Mouse (Mus musculus) forebrain, embryonic 12.5 days (tissue): Measurements from ENCODE around the gene Dcbld2. TPM values are rescaled to one million over a fixed set of nuclear protein-coding genes. Genes with fewer than 3 reads are reported as not detected.

Experiments
- ATAC-seq: fragments of 200-750 bp; cut with Nextera tagmentation; 2 replicates; pipeline ENCODE4 v1.8.0; 2017; ENCODE audit warnings: moderate TSS enrichment; ENCODE audit not compliant: low FRiP score
- H3K27ac ChIP-seq: fragments of 300-500 bp; sonication (generic); 2 replicates; pipeline ENCODE4 v1.5.1; 2016; ENCODE audit warnings: mild to moderate bottlenecking
- H3K27me3 ChIP-seq: fragments of 300-500 bp; sonication (generic); 2 replicates; pipeline ENCODE4 v1.6.1; 2016; ENCODE audit warnings: mild to moderate bottlenecking
- H3K36me3 ChIP-seq: fragments of 300-500 bp; sonication (generic); replicated peaks from 2 replicates; pipeline ENCODE4 v1.6.1; 2016; ENCODE audit warnings: mild to moderate bottlenecking
- H3K4me1 ChIP-seq: fragments of 300-500 bp; sonication (generic); 2 replicates; pipeline ENCODE4 v1.6.1; 2016
- H3K4me2 ChIP-seq: fragments of 300-500 bp; sonication (generic); 2 replicates; pipeline ENCODE4 v1.6.1; 2016; ENCODE audit warnings: mild to moderate bottlenecking, moderate library complexity
- H3K4me3 ChIP-seq: fragments of 300-500 bp; sonication (generic); replicated peaks from 2 replicates; pipeline ENCODE4 v1.5.1; 2016; ENCODE audit warnings: mild to moderate bottlenecking
- H3K9ac ChIP-seq: fragments of 300-500 bp; sonication (generic); 2 replicates; pipeline ENCODE4 v1.6.1; 2016; ENCODE audit warnings: mild to moderate bottlenecking
- H3K9me3 ChIP-seq: fragments of 300-500 bp; sonication (generic); 2 replicates; pipeline ENCODE4 v1.6.1; 2016
- WGBS: fragments of 180-500 bp; shearing (Covaris S2); methylation state at CpG from one replicate; pipeline ENCODE4 v1.1.7; 2016; 5-methylcytosine and 5-hydroxymethylcytosine counted together
- polyA plus RNA-seq: library from polyadenylated mRNA; unstranded; fragments of >200 nt; fragmentation: Nextera tagmentation; extraction: Ambion mirVana; gene quantifications from 2 replicates; pipeline ENCODE4 v1.2.1, GENCODE M21; 2016

Dcbld2 gene
- polyA plus RNA-seq, 1 experiment from 2014 or later, result 9.0 TPM

- Histone ChIP-seq H3K27me3 (no peaks in the 10 kb centered on the region), H3K36me3 (peaks cover 4% of the 10 kb centered on the region), H3K9me3 (peaks cover 7% of the 10 kb centered on the region; the same call in 1 of the 2 replicates), H3K4me3 (no peak overlapping the region), H3K9ac (no peak overlapping the region), H3K4me1 (no peaks in the 10 kb centered on the region), H3K4me2 (no peak overlapping the region), H3K27ac (no peak overlapping the region)
- ATAC-seq, result no peak
- 89% methylated on average over 3 of the region's 3 CpGs for WGBS
Observed at GRCm38 (mm10) chr16:58475544-58476154, 67.4 kb downstream of the Dcbld2 start.

- peaks cover 4% of the 10 kb centered on the region for H3K36me3 ChIP-seq
- H3K27me3 ChIP-seq, result no peaks in the 10 kb centered on the region
- H3K9me3 ChIP-seq, result peaks cover 7% of the 10 kb centered on the region; the same call in 1 of the 2 replicates
- H3K27ac ChIP-seq, result no peak overlapping the region
- H3K9ac ChIP-seq, result no peak overlapping the region
- no peak for ATAC-seq
- no peak overlapping the region for H3K4me2 ChIP-seq
- H3K4me1 ChIP-seq, result no peaks in the 10 kb centered on the region
- no peak overlapping the region for H3K4me3 ChIP-seq
- WGBS, result 85% methylated on average over 2 of the region's 2 CpGs
Observed at GRCm38 (mm10) chr16:58476363-58476762, 68.1 kb downstream of the Dcbld2 start.

GRCm38 (mm10) chr16:58479898-58480448 is 71.7 kb downstream of the Dcbld2 start:
- Histone ChIP-seq H3K27me3 (no peaks in the 10 kb centered on the region), H3K9ac (no peak overlapping the region), H3K9me3 (peaks cover 7% of the 10 kb centered on the region; the same call in 1 of the 2 replicates), H3K4me3 (no peak overlapping the region), H3K4me2 (no peak overlapping the region), H3K27ac (no peak overlapping the region), H3K4me1 (no peaks in the 10 kb centered on the region), H3K36me3 (no peaks in the 10 kb centered on the region)
- WGBS, result 85% methylated on average over 4 of the region's 4 CpGs
- ATAC-seq, result no peak

- no peak for ATAC-seq
- no peaks in the 10 kb centered on the region for H3K36me3 ChIP-seq
- H3K9ac ChIP-seq, result no peak overlapping the region
- no peaks in the 10 kb centered on the region for H3K27me3 ChIP-seq
- WGBS, result 86% methylated on average over 9 of the region's 9 CpGs
- no peak overlapping the region for H3K4me3 ChIP-seq
- H3K4me1 ChIP-seq, result no peaks in the 10 kb centered on the region
- H3K9me3 ChIP-seq, result peaks cover 7% of the 10 kb centered on the region; the same call in 1 of the 2 replicates
- H3K27ac ChIP-seq, result no peak overlapping the region
- H3K4me2 ChIP-seq, result no peak overlapping the region
Observed at GRCm38 (mm10) chr16:58481219-58481905, 73.1 kb downstream of the Dcbld2 start.

GRCm38 (mm10) chr16:58481906-58482270 is 73.6 kb downstream of the Dcbld2 start:
- no peak for ATAC-seq
- Histone ChIP-seq H3K9ac (no peak overlapping the region), H3K4me3 (no peak overlapping the region), H3K4me1 (no peaks in the 10 kb centered on the region), H3K36me3 (no peaks in the 10 kb centered on the region), H3K4me2 (no peak overlapping the region), H3K27me3 (no peaks in the 10 kb centered on the region), H3K27ac (no peak overlapping the region), H3K9me3 (peaks cover 7% of the 10 kb centered on the region; the same call in 1 of the 2 replicates)
- WGBS, result 96% methylated on average over 5 of the region's 5 CpGs

- H3K27ac ChIP-seq, result no peak overlapping the region
- no peaks in the 10 kb centered on the region for H3K27me3 ChIP-seq
- H3K4me2 ChIP-seq, result no peak overlapping the region
- no peaks in the 10 kb centered on the region for H3K36me3 ChIP-seq
- peaks cover 7% of the 10 kb centered on the region; the same call in 1 of the 2 replicates for H3K9me3 ChIP-seq
- H3K4me3 ChIP-seq, result no peak overlapping the region
- ATAC-seq, result no peak
- no peak overlapping the region for H3K9ac ChIP-seq
- H3K4me1 ChIP-seq, result no peaks in the 10 kb centered on the region
- WGBS, result 73% methylated on average over 3 of the region's 3 CpGs
Observed at GRCm38 (mm10) chr16:58482296-58482695, 74.1 kb downstream of the Dcbld2 start.

GRCm38 (mm10) chr16:58487861-58488260 is 79.6 kb downstream of the Dcbld2 start:
- H3K27me3 ChIP-seq, result no peaks in the 10 kb centered on the region
- H3K9me3 ChIP-seq, result no peaks in the 10 kb centered on the region
- H3K36me3 ChIP-seq, result no peaks in the 10 kb centered on the region
- H3K4me3 ChIP-seq, result no peak overlapping the region
- no peak overlapping the region for H3K9ac ChIP-seq
- 88% methylated on average over 6 of the region's 6 CpGs for WGBS
- ATAC-seq, result no peak
- H3K4me1 ChIP-seq, result no peaks in the 10 kb centered on the region
- H3K4me2 ChIP-seq, result no peak overlapping the region
- H3K27ac ChIP-seq, result no peak overlapping the region

- H3K27ac ChIP-seq, result no peak overlapping the region
Observed at GRCm38 (mm10) chr16:58496791-58497190, 88.5 kb downstream of the Dcbld2 start.

GRCm38 (mm10) chr16:58497886-58498713 is 89.9 kb downstream of the Dcbld2 start:
- WGBS, result 81% methylated on average over 9 of the region's 9 CpGs
- H3K27ac ChIP-seq, result no peak overlapping the region; the same call in 1 of the 2 replicates
- no peak for ATAC-seq

More at GRCm38 (mm10) chr16:58496791-58497190, 88.5 kb downstream of the Dcbld2 start:
- no peak overlapping the region for H3K4me3 ChIP-seq
- ATAC-seq, result no peak
- H3K27me3 ChIP-seq, result peaks cover 4% of the 10 kb centered on the region; the same call in 1 of the 2 replicates
- H3K9ac ChIP-seq, result no peak overlapping the region
- no peaks in the 10 kb centered on the region for H3K9me3 ChIP-seq
- peaks cover 19% of the 10 kb centered on the region for H3K4me1 ChIP-seq
- H3K36me3 ChIP-seq, result no peaks in the 10 kb centered on the region
- no peak overlapping the region for H3K4me2 ChIP-seq

GRCm38 (mm10) chr16:58499172-58499584 is 90.9 kb downstream of the Dcbld2 start:
- WGBS, result 58% methylated on average over 1 of the region's 1 CpGs
- H3K4me2 ChIP-seq, result no peak overlapping the region
- H3K4me1 ChIP-seq, result peaks cover 23% of the 10 kb centered on the region
- H3K9ac ChIP-seq, result no peak overlapping the region
- H3K4me3 ChIP-seq, result no peak overlapping the region
- H3K9me3 ChIP-seq, result no peaks in the 10 kb centered on the region
- no peak overlapping the region for H3K27ac ChIP-seq
- no peaks in the 10 kb centered on the region for H3K36me3 ChIP-seq
- ATAC-seq, result no peak; the same call in 1 of the 2 replicates
- H3K27me3 ChIP-seq, result peaks cover 4% of the 10 kb centered on the region; the same call in 1 of the 2 replicates

More at GRCm38 (mm10) chr16:58497886-58498713, 89.9 kb downstream of the Dcbld2 start:
- Histone ChIP-seq H3K9me3 (no peaks in the 10 kb centered on the region), H3K9ac (no peak overlapping the region), H3K27me3 (peaks cover 4% of the 10 kb centered on the region; the same call in 1 of the 2 replicates), H3K4me3 (no peak overlapping the region), H3K36me3 (no peaks in the 10 kb centered on the region), H3K4me1 (peaks cover 23% of the 10 kb centered on the region), H3K4me2 (no peak overlapping the region)

- Histone ChIP-seq H3K27ac (no peak overlapping the region), H3K36me3 (no peaks in the 10 kb centered on the region), H3K4me1 (peaks cover 23% of the 10 kb centered on the region), H3K27me3 (peaks cover 4% of the 10 kb centered on the region; the same call in 1 of the 2 replicates), H3K9me3 (no peaks in the 10 kb centered on the region), H3K4me2 (no peak overlapping the region), H3K9ac (no peak overlapping the region), H3K4me3 (no peak overlapping the region)
- ATAC-seq, result no peak
- WGBS, result 49% methylated on average over 5 of the region's 5 CpGs
Observed at GRCm38 (mm10) chr16:58499650-58500049, 91.4 kb downstream of the Dcbld2 start.

GRCm38 (mm10) chr16:58501760-58502301 is 93.6 kb downstream of the Dcbld2 start:
- no peak overlapping the region for H3K4me2 ChIP-seq
- H3K27me3 ChIP-seq, result peaks cover 4% of the 10 kb centered on the region; the same call in 1 of the 2 replicates
- WGBS, result 32% methylated on average over 6 of the region's 6 CpGs
- H3K9ac ChIP-seq, result no peak overlapping the region
- no peaks in the 10 kb centered on the region for H3K9me3 ChIP-seq
- peaks cover 23% of the 10 kb centered on the region for H3K4me1 ChIP-seq
- H3K36me3 ChIP-seq, result no peaks in the 10 kb centered on the region
- H3K4me3 ChIP-seq, result no peak overlapping the region
- no peak overlapping the region for H3K27ac ChIP-seq
- ATAC-seq, result no peak
